Mouse (Mus musculus): ENCODE measurements around the gene Enoph1.

- no peak for TF ChIP-seq CTCF (conservative IDR thresholded peaks at IDR 0.05 in 1 of 2, IDR thresholded peaks at IDR 0.05 in 1 of 2; ENCODE audit: low read depth in 2 of 2, low read length in 2 of 2)
- no peak for TF ChIP-seq JUND (conservative IDR thresholded peaks at IDR 0.05; ENCODE audit: low read depth, low read length)
- no peak for TF ChIP-seq ZNF384 (IDR thresholded peaks at IDR 0.05; ENCODE audit: low read depth, low read length)
- no peak for TF ChIP-seq CHD2 (IDR thresholded peaks at IDR 0.05; ENCODE audit: low read length)
- TF ChIP-seq TCF12 (IDR thresholded peaks at IDR 0.05; ENCODE audit: low read depth, low read length), result no peak
- no peak for TF ChIP-seq HCFC1 (IDR thresholded peaks at IDR 0.05; ENCODE audit: low read depth, low read length)
- no peak for TF ChIP-seq CHD1 (IDR thresholded peaks at IDR 0.05; ENCODE audit: low read depth, low read length)
- no peak for TF ChIP-seq MEF2A (IDR thresholded peaks at IDR 0.05; ENCODE audit: borderline replicate concordance, low read depth, low read length)
- no peak for TF ChIP-seq GABPA (IDR thresholded peaks at IDR 0.05; ENCODE audit: insufficient replicate concordance, low read depth, low read length)
- TF ChIP-seq MAFK (IDR thresholded peaks at IDR 0.05; ENCODE audit: insufficient replicate concordance, low read length), result no peak
- TF ChIP-seq MAZ (IDR thresholded peaks at IDR 0.05; ENCODE audit: low read depth, low read length), result no peak
Measured at GRCm38 (mm10) chr5:100057461-100058209, 17.9 kb downstream of the Enoph1 start.

Measured in CH12.LX (cell line).